Comparison of ENCODE assay signal across 8 mouse cellular contexts in the genomic region with DNA sequence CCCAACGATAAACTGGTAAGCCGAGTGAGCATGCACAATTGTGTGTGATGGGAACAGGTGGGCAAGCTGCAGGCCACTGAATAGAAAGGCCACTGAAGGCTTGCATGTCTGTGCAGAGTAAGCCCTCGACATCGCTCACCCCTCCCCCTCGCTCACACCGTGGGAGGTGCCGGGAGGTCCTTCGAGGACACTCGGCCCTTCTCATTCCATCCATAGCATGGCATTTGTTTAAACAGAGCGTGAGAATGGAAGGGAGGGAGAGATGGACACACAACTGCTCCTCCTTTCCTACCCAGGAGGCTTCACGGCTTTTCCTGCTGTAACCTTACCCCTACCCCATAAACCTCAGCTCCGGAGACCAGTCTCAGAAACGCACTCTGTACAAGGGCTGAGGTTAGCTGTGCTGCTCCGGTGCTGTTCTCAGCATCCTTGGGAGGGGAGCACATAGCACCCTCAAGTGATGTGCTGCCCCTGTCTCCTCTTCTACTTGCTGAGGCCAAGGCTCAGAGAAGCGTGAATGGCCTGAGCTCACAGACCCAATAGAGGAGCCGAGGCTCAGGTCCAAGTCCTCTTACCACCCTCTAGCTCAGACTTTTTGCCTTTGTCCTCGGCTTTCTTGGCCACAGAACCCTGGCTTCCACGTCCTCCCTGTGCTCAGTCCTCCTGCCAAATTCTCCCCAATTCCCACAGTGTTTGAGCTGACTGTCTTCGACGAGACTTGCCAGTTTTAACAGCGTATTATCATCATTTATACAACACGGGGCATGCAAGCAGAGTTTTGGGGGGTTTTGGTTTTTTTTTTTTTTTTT. TPM values are rescaled to one million over a fixed set of nuclear protein-coding genes. Genes with fewer than 3 reads are reported as not detected.
A peak's percentile ranks its signal among the peaks of the same experiment; 100 is the strongest.
DNase-seq lines count a peak whose midpoint lies in the region; ATAC-seq and TF ChIP-seq lines count a peak whose summit lies in the region.

No protein-coding gene starts in this region.

- peaks cover 19% of the 10 kb centered on the region for H3K4me1 ChIP-seq in heart, adult 2 months (ENCODE audit: control insufficient read depth, insufficient read depth, low read length)
- H3K4me1 ChIP-seq in heart, embryonic 10.5 days: peaks cover 16% of the 10 kb centered on the region
- no peaks in the 10 kb centered on the region for H3K4me1 ChIP-seq in G1E (ENCODE audit: insufficient read depth, low read depth, low read length)

- TF ChIP-seq CTCF in heart, adult 2 months (IDR thresholded peaks at IDR 0.05): no peak
- TF ChIP-seq CTCF in G1E (IDR thresholded peaks at IDR 0.05; ENCODE audit: low read depth, low read length): no peak

- H3K79me2 ChIP-seq in heart, adult 2 months (replicated peaks; ENCODE audit: control insufficient read depth, insufficient read depth, low read length): no peaks in the 10 kb centered on the region

- peak in 1 of 2 experiments; percentile 35 for DNase-seq in heart, adult 2 months
- no peak for DNase-seq in heart, embryonic 10.5 days (ENCODE audit: low spot score)
- no peak for DNase-seq in G1E (ENCODE audit: low spot score)
- DNase-seq in cerebellum, postnatal 25 days: peak; percentile 57 to 65
- peak; percentile 35 for DNase-seq in heart, postnatal 4 days
- peak; percentile 46 for DNase-seq in lung, postnatal 36 days
- DNase-seq in ovary, postnatal 36 days (ENCODE audit: low spot score): no peak
- no peak for DNase-seq in thymus, postnatal 36 days

- peak overlapping the region; percentile 40 for H3K27ac ChIP-seq in heart, adult 2 months
- no peak overlapping the region for H3K27ac ChIP-seq in heart, embryonic 10.5 days

- TF ChIP-seq EP300 in heart, adult 2 months (IDR thresholded peaks at IDR 0.05; ENCODE audit: insufficient read depth, low read depth, low read length): no peak

- no peak for ATAC-seq in G1E (ENCODE audit: extremely low read depth, insufficient number of reproducible peaks, low FRiP score, poor library complexity, severe bottlenecking)

- no peak for TF ChIP-seq POLR2A in heart, adult 2 months (IDR thresholded peaks at IDR 0.05; ENCODE audit: insufficient read depth, low read depth, low read length)

- no peaks in the 10 kb centered on the region for H3K27me3 ChIP-seq in heart, adult 2 months (ENCODE audit: control insufficient read depth, insufficient read depth, low read length)
- no peaks in the 10 kb centered on the region for H3K27me3 ChIP-seq in heart, embryonic 10.5 days (ENCODE audit: insufficient read depth, poor library complexity, severe bottlenecking)
- no peaks in the 10 kb centered on the region for H3K27me3 ChIP-seq in G1E (ENCODE audit: insufficient read depth, low read length)

- intact Hi-C loops in heart, adult 2 months (cut with DNase I): no loop called here

- 51% methylated on average over 22 of the region's 22 CpGs for WGBS in heart, adult 2 months
- 68% methylated on average over 22 of the region's 22 CpGs for WGBS in heart, embryonic 10.5 days

- H3K36me3 ChIP-seq in heart, adult 2 months (ENCODE audit: control insufficient read depth, insufficient read depth, low read length): no peaks in the 10 kb centered on the region
- H3K36me3 ChIP-seq in heart, embryonic 10.5 days: no peaks in the 10 kb centered on the region
- H3K36me3 ChIP-seq in G1E (replicated peaks): no peaks in the 10 kb centered on the region

- H3K9ac ChIP-seq in heart, adult 2 months (ENCODE audit: low read depth, low read length): no peak overlapping the region

- H3K4me3 ChIP-seq in heart, adult 2 months: no peak overlapping the region
- no peak overlapping the region for H3K4me3 ChIP-seq in heart, embryonic 10.5 days
- peak overlapping the region; percentile 3; the same call in 1 of the 2 replicates for H3K4me3 ChIP-seq in G1E (ENCODE audit: low read depth, low read length)

- H3K9me3 ChIP-seq in heart, embryonic 10.5 days: no peaks in the 10 kb centered on the region
- peaks cover 79% of the 10 kb centered on the region for H3K9me3 ChIP-seq in G1E (replicated peaks)

RNA-seq across cellular contexts. Expression of a gene that starts 33.8 kb away (rescaled TPM):
- 100 to 1,000 TPM; 117 to 153 TPM for total RNA-seq in heart, adult 2 months (2021)
- 43.8 and 55.9 TPM in 2 replicates for polyA plus RNA-seq in heart, adult 2 months (2012; rRNA removed)
- 14.7 and 20.3 TPM in 2 replicates for polyA plus RNA-seq in heart, embryonic 10.5 days (2016; fragmentation: Nextera tagmentation; extraction: Ambion mirVana)
- total RNA-seq in G1E (2014; fragmentation: Nextera tagmentation) (5.5 and 10.9 TPM in 2 replicates), G1E (2017) (2.7 and 3.2 TPM in 2 replicates)
- polyA plus RNA-seq in G1E (2012): 1.7 and 2.6 TPM in 2 replicates
- total RNA-seq in heart, postnatal 4 days (2021): 100 to 1,000 TPM; 169 to 174 TPM

Comparison
In these comparisons a context has a peak if more than half of its experiments do, and no peak if none do; other contexts are left out.
1. DNase-seq: peak in cerebellum, postnatal 25 days (2 of 2), heart, postnatal 4 days (single experiment) and lung, postnatal 36 days (single experiment); none in heart, embryonic 10.5 days (single experiment), G1E (single experiment), ovary, postnatal 36 days (single experiment) and thymus, postnatal 36 days (0 of 2).
2. RNA of a gene that starts 33.8 kb away (total RNA-seq): 169 to 174 TPM in heart, postnatal 4 days and 117 to 153 TPM in heart, adult 2 months; 2.7 to 10.9 TPM in G1E; every median in the first group is over 4 times any median in the second.